Mouse (Mus musculus) cerebellum, adult 2 months (tissue): ENCODE results near the gene H2-T24. TPM values are rescaled to one million over a fixed set of nuclear protein-coding genes. Genes with fewer than 3 reads are reported as not detected.

Experiments used
- DNase-seq, 2 experiments: peaks; one replicate each; pipeline ENCODE4 v3.0.0; 2021
- H3K27ac ChIP-seq: fragments of 200-500 bp; 2 replicates; pipeline ENCODE4 v1.5.1; 2012; ENCODE audit warnings: low read length, control low read depth, inconsistent platforms; ENCODE audit not compliant: insufficient read depth
- H3K27me3 ChIP-seq: fragments of 200-500 bp; 2 replicates; pipeline ENCODE4 v1.6.1; 2012; ENCODE audit warnings: inconsistent platforms, mild to moderate bottlenecking, low read length, moderate library complexity; ENCODE audit not compliant: control insufficient read depth, insufficient read depth
- H3K4me1 ChIP-seq: fragments of 200-500 bp; 2 replicates; pipeline ENCODE4 v1.6.1; 2011; ENCODE audit warnings: low read length; ENCODE audit not compliant: control insufficient read depth, insufficient read depth
- H3K4me3 ChIP-seq: fragments of 200-500 bp; replicated peaks from 2 replicates; pipeline ENCODE3; 2011; ENCODE audit warnings: mild to moderate bottlenecking, low read depth, low read length, control low read depth; ENCODE audit not compliant: insufficient read depth
- CTCF ChIP-seq: fragments of 200-500 bp; IDR thresholded peaks from 2 replicates; pipeline ENCODE4 v1.5.1; 2011; ENCODE audit warnings: low read depth, mild to moderate bottlenecking, control low read depth, low read length, moderate library complexity, borderline replicate concordance; ENCODE audit not compliant: insufficient read depth
- POLR2A ChIP-seq: fragments of 200-500 bp; IDR thresholded peaks from 2 replicates; pipeline ENCODE4 v1.6.1; 2011; ENCODE audit warnings: low read length, control low read depth, borderline replicate concordance; ENCODE audit not compliant: insufficient read depth
- WGBS: fragments of 180-500 bp; shearing (Covaris S2); methylation state at CpG from one replicate; pipeline ENCODE4 v1.1.7; 2018; 5-methylcytosine and 5-hydroxymethylcytosine counted together
- polyA plus RNA-seq: library from polyadenylated mRNA; depleted of rRNA; stranded (reverse); fragments of >200 nt; gene quantifications from 2 replicates; pipeline ENCODE4 v1.2.3, GENCODE M21; 2012

The H2-T24 gene
- polyA plus RNA-seq, 1 experiment = 0.95 TPM

DNA sequence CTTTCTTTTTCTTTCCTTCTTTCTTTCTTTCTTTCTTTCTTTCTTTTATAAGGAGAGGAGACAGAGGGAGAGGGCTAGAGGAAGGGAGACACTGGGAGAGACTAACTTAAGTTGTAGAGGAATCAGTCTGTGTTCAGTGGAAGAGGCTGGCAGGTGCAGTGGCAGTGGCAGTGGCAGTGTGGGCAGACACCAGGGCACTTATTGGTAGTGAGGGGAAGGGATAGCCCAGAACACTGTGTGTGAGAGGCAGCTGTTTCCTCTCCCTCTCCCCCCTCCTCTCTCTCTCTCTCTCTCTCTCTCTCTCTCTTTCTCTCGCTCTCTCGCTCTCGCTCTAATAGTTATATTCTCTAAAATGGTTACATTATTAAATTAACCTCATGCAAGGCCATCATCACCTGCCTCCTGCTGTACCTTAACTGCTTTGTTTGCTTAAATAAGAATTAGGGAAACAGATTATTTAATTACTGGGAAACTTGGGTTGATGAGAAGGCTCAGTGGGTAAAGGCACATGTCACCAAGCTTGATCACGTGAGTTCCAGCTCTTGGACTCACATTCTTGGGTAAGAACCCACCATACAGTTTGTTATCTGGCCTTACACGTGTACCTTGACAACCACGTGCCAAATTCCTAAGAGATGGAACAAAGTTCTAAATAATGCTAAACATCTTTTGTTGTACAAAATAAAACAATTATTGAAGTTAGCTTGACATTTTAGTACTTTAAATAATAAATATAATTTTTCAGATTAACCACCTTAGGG, 21.6 kb downstream of the H2-T24 start:
- no peaks in the 10 kb centered on the region; the same call in 1 of the 2 replicates for H3K4me1 ChIP-seq
- no peak for TF ChIP-seq POLR2A
- no peak for TF ChIP-seq CTCF
- H3K4me3 ChIP-seq = no peak overlapping the region
- no peak overlapping the region for H3K27ac ChIP-seq
- DNase-seq = no peak
- WGBS = 69% methylated on average over 6 of the region's 6 CpGs
- H3K27me3 ChIP-seq = no peaks in the 10 kb centered on the region

DNA sequence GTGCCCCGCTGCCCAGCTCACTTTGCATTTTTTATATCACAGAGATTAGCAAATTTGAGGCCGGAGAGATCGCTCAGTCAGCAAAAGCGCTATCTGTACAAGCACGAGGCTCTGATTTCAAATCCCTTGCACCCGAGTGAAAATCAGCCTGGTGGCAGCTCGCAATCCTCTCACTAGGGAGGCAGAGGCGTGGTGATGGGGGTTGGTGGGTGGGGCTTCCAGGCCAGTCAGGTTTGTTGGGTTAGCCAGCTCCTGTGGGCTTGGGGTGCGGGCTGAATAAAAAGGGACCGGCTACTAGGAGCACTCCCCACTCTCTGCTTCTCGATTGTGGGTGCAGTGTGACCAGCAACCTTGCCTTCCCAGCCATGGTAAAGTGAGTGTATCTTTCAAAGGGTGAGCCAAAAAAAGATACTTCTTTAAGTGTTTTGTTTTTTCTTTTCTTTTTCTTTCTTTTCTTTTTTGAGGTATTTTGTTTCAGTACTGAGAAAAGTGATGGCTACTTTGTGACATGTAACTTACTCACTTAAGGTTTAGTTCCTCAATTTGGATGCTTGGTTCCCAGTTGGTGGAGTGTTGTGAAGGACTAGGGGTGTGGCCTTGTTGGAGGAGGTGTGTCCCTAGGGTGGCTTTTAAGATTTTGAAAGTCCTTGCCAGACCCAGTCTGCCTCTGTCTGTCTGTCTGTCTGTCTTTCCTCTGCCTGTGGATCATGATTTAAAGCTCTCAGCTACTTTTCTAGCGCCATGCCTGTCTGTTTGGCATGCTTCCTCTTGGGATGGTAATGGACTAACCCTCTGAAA, 22.4 kb downstream of the H2-T24 start:
- Histone ChIP-seq H3K4me3 (no peak overlapping the region), H3K27me3 (no peaks in the 10 kb centered on the region), H3K4me1 (no peaks in the 10 kb centered on the region; the same call in 1 of the 2 replicates), H3K27ac (no peak overlapping the region)
- no peak for DNase-seq
- TF ChIP-seq CTCF (no peak), POLR2A (no peak)
- 57% methylated on average over 12 of the region's 12 CpGs for WGBS

DNA sequence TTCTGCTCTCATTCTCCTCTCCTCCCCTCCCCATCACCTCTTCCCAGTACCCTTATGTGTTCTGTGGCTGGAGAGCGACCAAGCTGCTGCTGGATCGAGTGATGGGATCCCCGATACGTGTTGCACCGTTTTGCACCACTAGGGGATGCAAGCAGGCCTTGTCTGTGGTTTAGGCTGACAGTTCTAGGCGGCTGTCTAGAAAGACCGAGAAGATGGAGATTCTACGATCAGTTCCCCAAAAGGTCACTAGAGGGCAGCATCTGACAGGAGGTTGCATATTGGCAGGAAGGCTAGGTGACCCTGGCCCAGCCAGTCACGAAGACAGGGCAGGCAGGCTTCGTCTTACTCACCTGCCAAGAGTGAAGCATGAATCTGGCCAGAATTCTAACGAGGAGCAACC, 23.4 kb downstream of the H2-T24 start:
- WGBS = 0% methylated on average over 11 of the region's 11 CpGs
- H3K27ac ChIP-seq = no peak overlapping the region

DNA sequence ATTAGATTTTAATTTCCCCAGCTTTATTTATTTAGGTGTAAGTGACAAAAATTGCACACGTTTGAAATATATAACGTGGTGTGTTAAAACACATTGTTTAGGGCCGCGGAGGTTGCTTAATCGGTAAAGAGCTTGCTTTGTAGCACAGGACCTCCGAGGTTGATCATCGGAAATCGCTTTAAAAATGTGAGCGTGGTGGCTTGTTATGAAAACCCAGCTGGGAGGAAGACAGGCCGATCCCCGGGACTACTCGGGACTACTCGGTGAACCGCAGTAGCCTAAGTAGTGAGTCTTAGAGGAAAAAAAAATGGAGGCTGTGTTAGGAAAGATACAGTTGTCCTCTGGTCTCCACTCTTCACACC, 25.5 kb downstream of the H2-T24 start:
- no peaks in the 10 kb centered on the region; the same call in 1 of the 2 replicates for H3K4me1 ChIP-seq
- H3K4me3 ChIP-seq = peak overlapping the region; percentile 73
- no peaks in the 10 kb centered on the region for H3K27me3 ChIP-seq
- TF ChIP-seq CTCF (no peak), POLR2A (no peak)
- no peak overlapping the region for H3K27ac ChIP-seq
- DNase-seq = no peak
- WGBS = 3% methylated on average over 14 of the region's 14 CpGs

More for the DNA sequence above, 23.4 kb downstream of the H2-T24 start:
- Histone ChIP-seq H3K4me3 (peak overlapping the region; percentile 1), H3K27me3 (no peaks in the 10 kb centered on the region), H3K4me1 (no peaks in the 10 kb centered on the region; the same call in 1 of the 2 replicates)
- peak; percentile 97 for TF ChIP-seq CTCF
- no peak for TF ChIP-seq POLR2A
- peak; percentile 94 for DNase-seq

DNA sequence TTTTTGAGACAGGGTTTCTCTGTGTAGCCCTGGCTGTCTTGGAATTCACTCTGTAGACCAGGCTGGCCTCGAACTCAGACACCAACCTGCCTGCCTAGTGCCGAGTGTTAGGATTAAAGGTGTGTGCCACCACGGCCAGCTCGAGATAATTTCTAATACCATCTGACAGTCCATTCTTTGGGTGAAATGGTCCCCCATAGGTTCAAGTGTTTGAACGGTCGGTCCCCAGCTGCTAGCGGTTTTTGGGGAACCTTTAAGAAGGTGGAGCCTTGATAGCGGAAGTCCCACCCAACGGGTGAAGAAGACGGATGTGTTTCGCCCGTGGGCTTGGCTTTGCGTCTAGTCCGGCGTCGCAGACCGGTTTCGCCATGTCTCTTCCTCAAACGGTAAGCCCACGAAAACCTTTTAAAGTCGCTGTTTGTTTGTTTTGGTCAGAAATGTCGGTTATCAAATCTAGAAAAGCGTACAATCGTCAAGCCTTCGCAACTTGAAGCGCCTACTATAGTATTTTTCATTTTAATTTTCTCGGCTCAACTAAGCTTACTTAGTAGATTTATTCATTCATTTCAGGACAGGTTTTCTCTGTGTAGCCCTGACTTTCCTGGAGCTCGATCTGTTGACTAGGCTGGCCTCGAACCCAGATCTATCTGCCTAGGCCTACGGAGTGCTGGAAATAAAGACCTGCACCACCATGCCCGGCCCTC, 26.0 kb downstream of the H2-T24 start:
- Histone ChIP-seq H3K27ac (no peak overlapping the region), H3K4me1 (no peaks in the 10 kb centered on the region; the same call in 1 of the 2 replicates), H3K4me3 (peak overlapping the region; percentile 73), H3K27me3 (no peaks in the 10 kb centered on the region)
- WGBS = 4% methylated on average over 31 of the region's 31 CpGs
- TF ChIP-seq POLR2A = peak; percentile 89; the same call in 1 of the 2 replicates
- no peak for TF ChIP-seq CTCF
- DNase-seq = peak; percentile 81 to 86

DNA sequence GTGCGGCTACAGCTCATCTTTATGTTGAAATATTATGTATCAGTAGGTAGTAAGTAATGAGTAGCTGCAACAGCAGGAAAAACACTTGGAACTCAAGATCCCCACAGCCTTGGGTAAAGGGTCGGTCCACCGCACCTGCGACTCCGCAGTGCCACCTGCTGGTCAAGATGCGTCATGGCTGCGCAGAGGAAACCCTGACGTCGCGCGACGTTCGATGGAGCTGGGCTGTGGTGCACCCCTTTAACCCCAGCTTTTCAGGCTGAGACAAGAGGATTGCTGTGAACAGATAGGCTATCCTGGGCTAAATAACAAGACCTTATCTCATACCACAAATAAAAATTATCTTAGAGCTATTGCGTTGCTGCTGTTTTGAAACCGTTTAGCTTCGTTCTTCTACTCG, 26.7 kb downstream of the H2-T24 start:
- TF ChIP-seq POLR2A = 0 out of 2 replicates have a peak, but pooled peaks have one; percentile 33
- TF ChIP-seq CTCF = peak; percentile 99
- WGBS = 4% methylated on average over 17 of the region's 17 CpGs
- Histone ChIP-seq H3K27ac (no peak overlapping the region), H3K4me3 (peak overlapping the region; percentile 12), H3K27me3 (no peaks in the 10 kb centered on the region), H3K4me1 (no peaks in the 10 kb centered on the region; the same call in 1 of the 2 replicates)
- DNase-seq = peak; percentile 80 to 81

DNA sequence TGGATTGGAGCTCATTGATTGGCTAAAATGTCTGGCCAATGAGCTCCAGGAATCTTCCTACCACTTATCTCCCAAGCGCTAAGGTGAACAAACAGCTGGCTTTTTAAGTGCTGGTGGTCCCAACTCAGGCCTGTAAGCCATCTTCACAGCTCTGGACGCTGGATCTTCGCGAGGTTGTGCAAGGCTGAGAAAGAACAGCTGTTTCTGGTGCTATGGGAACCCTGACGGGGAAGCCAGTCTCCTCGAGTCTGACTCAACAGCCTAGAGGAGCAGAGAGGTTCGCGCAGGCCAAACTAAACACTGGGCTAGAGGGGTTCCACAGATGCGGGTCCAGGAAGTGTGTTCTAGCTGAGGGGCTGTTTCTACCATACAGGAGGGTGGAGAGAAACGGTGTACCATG, 28.6 kb downstream of the H2-T24 start:
- Histone ChIP-seq H3K4me3 (no peak overlapping the region), H3K27me3 (no peaks in the 10 kb centered on the region), H3K4me1 (no peaks in the 10 kb centered on the region; the same call in 1 of the 2 replicates), H3K27ac (no peak overlapping the region)
- TF ChIP-seq CTCF (no peak), POLR2A (no peak)
- 46% methylated on average over 10 of the region's 10 CpGs for WGBS
- DNase-seq = no peak

DNA sequence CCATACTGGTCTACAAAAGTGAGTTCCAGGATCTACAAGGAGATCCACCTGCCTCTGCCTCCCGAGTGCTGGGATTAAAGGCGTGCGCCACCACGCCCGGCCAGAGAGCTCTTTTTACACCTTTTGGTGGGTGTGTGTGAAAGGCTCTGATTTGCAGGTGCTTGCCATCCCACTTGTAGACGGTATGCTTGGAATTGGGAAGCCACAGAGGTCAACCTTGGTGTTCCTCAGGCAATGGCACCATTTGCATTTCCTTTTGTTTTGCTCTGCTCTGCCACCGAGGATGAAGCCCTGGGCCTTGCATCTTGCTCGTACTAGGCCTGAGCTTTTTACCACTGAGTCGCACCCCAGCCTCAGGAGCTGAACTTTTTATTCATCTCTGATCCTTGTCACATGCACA, 38.6 kb downstream of the H2-T24 start:
- Histone ChIP-seq H3K27ac (no peak overlapping the region), H3K4me3 (no peak overlapping the region), H3K4me1 (no peaks in the 10 kb centered on the region), H3K27me3 (no peaks in the 10 kb centered on the region)
- DNase-seq = no peak
- whole genome bisulfite sequencing = 88% methylated on average over 9 of the region's 9 CpGs
- no peak for TF ChIP-seq CTCF
- TF ChIP-seq POLR2A = no peak
